Mouse (Mus musculus) regulatory T cell (primary cell): ENCODE results near the gene Abcf2.

Experiments
- in situ Hi-C: fragments of 300-600 bp; cut with MboI, MseI; formaldehyde crosslinking; loops from one replicate; pipeline ENCODE4 v1.15.1; 2025; ENCODE audit warnings: high pct_unique_total_duplicates

Abcf2 gene

DNA sequence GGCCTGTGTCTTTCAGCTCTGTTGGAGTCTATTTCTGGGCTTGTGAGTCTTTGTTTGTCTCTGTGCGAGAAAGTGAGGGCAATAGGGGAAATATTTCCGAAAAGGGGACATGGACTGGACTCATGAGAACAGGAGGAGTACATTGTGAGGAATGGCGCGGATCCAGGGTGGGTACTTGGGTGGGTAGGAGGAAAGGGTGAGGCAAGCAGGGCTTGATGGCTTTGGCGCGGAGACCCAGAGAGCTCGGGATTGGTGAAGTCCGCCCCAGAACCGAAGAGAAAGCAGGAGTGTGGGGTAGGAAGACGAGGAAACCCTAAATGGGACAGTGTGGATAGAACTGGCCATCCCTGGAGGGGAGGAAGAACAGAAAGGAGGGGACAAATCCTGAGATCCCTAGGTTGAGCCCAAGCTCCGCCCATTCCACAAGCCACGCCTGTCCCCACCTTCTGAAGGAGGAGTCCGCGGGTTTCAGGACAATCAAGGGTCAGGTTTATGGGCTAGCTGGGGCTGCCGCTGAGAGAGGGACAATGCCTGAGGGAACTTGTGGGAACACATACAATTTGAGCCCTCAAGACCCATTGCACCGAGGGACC, 25.6 kb upstream of the Abcf2 start:
- in situ Hi-C loops: no loop called here

DNA sequence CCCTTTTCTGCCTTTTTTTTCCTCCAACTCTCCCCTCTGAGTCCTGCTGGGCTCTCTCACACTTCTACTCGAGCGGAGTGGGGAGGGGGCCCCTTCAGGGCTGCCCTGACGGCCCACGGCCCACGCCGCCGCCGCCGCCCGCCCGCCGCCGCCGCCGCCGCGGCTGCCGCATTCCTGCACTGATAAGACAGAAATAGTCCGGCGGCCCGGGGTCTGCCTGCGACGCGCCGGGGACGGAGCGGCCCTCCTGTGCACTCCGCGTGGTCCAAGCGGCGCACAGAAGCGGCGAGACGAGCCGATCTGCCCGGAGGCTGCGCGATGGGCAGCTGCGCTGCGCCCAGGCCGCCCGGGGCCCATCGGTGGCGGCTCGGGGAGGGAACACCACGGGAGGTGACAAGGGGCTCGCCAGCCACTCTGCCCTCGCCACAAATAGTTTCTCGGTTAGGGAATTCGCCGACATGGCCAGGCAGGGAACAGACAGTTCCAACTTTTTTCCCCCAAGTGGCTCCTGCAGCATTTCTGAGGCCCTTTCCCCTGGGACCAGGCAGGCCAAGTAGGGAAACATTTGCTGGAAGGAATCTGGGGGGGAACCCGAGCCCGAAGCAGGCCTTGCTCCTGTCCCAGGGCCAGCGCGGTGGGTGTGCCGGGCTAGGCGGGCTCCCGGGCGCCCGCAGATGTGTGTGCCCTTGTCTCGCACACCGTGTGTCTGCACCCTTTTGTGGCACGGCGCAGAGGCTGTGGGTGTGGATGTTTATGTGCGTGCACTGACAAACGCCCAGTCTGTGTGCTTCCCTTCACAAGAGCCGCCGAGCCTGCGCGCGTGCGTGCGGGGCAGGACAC, 24.9 kb upstream of the Abcf2 start:
- in situ Hi-C loops: no loop called here

DNA sequence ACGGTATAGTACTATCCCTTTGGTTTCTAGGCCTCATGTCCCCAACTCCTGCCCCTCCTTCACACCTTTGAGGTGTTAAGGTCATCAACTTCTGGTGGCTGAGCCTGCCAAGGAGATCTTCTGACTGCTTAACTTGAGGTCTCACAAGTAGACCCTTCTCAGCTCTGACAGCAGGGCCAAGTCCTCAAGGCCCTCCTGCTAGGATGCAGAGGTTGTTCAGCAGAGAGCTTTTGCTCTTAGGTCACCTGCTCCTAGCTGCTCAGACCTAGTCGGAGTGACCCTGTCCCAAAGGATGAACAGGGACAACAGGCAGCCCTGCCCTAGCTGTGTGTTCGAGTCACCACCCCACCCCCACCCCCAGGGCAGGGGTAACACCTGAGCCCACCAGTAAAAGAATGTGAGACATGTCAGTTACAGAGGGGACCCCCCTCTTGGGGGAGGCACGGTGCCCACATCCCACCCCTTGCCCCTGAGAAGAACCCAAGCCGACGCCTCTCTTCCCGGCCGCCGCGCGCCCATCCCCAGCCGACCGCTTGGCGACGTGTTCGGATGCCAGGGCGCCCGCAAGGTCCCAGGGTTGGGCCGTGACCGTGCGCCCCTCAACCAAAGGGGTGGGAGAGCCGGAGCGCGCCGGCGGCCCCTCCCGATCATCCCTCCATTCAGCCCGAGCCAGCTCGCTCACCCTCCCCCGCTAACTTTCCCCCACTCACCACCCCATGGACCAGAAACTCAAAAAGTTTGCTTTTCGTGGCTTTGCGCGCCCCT, 24.0 kb upstream of the Abcf2 start:
- in situ Hi-C loops: no loop called here

DNA sequence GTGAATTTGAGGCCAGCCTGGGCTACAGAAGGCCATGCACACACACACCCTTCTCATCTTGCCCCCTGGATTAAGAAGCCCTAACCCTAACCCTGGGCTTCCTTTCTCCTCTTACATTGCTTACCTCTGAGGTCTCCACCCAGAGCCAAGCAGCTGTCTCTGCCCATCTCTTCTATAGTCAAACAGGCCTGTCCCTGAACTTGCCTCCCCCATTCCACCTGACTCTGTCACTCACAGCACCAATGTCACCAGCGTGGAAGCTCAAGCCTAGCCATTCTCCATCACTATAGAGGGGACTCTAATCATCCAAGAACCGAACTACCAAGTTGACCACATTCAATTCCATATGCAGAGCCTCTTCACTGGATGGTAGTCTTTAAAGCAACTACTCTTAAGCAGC, 23.0 kb upstream of the Abcf2 start:
- in situ Hi-C loops: no loop called here

DNA sequence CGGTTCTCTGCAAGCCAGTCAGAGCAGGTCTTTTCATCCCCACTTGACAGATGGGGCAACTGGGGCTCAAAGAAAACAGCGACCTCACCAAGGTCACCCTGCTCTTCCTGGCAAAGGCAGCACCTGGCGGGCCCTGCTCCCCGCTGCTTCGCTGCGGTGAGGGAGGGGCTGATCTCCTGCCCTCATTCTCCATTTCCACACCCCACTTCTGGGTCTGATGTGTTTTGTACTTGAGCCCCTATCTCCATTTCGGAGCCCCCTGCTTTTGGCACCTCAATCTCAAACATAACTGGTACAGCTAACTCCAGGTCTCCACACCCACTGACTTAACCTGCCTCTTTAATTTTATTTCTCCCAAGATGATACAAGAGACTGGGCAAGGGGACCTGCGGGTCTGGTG, 21.9 kb upstream of the Abcf2 start:
- in situ Hi-C loops: loop anchor here (25.0 kb wide), 1 partner anchor 1187 kb away; no protein-coding TSS in a partner anchor

DNA sequence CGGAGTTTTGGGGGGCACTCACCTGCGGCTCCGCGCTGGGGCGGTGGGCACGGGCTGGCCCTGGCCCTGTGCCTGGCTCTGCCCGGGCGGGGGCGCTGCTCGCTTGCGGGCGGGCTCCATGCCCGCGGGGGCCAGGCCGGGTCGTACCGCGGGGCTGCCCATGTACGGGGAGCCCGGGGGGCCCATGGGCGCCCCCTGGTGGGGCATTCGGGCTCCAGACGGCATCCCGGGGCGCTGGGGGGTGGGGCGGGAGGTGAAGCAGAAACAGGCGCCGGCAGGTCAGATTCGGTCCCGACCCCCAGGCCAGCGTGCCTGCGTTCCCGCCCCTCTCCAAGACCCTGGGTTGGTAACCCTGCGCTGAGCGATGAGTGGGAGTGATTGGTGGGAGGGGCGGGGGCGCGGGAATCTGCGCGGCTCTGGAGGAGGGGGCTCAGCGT, 21.3 kb upstream of the Abcf2 start:
- in situ Hi-C loops: loop anchor here (25.0 kb wide), 1 partner anchor 1186 kb away; no protein-coding TSS in a partner anchor

DNA sequence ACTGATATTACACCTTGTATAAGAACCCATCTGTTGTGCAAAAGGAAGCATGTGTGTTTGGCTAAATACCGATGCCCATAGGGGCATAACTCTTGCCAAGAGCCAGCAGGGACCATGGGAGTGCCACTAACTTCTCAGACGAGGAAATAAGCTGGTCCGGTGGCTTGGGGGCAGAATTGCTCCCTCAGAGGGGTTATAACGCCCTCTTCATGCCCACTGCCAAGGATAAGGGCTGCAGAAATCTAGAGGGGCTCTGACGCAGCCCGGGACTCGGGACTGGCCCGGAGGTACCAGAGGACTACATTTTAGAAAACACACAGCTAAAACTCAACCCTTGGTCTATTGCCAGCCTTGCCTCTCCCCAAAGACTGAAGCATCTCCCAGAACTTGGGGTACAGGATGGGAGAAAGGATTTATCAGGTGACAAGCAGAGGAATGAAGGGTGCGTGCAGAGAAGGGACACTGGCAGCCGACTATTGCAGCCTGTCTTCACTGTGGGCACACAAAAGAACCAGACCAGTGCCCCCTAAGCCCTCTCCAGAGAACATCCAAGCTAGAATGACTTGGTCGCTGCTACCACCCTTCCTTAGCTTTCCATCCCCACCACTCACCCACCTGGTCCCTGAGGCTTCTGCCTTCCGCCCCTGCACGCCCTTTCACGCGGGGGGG, 20.8 kb upstream of the Abcf2 start:
- in situ Hi-C loops: loop anchor here (25.0 kb wide), 1 partner anchor 1186 kb away; no protein-coding TSS in a partner anchor

DNA sequence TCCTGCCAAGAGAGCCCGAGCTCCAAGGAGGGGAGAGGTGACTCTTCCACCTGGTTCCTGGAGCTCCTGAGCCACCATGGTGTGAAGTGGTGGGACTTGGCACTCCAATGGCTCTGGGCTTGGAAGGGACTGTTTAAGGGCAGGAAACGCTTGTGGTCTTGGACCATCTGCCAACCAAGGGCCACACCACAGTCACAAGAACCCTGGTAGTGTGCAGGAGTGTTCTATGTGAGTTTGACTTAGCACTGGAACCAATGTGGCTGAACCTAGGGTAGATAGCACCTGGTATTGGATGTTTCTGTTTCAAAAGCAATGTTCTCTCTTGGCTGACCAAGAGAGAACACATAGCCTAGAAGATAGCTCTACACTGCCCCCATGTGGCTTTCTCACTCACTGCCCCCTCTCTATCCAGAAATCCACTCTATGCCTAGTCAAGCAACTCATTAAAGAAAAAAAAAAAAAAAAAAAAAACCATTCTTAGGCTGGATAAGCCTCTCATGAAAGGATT, 20.0 kb upstream of the Abcf2 start:
- in situ Hi-C loops: loop anchor here (25.0 kb wide), 1 partner anchor 1185 kb away; no protein-coding TSS in a partner anchor

DNA sequence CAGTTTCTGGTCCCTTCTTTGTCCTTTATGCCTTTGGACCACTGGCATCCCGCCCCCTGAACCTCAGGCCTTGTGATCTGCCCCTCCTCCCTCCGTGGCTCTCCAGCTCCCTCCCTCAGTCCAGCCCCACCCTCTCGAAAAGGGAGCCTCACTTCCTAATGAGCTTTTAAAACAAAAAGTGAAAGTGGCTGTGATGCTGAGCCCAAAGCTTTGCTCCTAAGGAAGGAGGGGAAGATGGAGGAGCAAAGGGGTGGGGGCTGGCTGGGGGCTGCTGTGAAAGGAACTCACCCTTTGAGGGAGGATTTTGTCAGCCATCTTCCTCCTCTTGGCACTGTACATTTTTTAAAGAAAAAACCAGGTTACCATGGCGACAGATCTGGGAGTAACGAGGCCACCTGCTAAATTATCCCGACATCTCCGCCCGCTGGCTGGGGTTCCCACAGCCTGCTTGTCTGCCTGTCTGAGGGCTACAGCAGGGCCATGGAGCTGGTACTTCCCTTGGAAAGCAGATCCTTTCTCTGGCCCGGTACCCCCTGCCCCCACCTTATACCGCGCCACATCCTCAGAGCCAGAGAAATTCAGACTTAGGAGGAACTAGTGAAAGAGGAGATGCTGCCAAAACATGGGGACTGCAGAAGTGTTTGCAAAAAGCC, 19.4 kb upstream of the Abcf2 start:
- in situ Hi-C loops: loop anchor here (25.0 kb wide), 1 partner anchor 1184 kb away; no protein-coding TSS in a partner anchor

DNA sequence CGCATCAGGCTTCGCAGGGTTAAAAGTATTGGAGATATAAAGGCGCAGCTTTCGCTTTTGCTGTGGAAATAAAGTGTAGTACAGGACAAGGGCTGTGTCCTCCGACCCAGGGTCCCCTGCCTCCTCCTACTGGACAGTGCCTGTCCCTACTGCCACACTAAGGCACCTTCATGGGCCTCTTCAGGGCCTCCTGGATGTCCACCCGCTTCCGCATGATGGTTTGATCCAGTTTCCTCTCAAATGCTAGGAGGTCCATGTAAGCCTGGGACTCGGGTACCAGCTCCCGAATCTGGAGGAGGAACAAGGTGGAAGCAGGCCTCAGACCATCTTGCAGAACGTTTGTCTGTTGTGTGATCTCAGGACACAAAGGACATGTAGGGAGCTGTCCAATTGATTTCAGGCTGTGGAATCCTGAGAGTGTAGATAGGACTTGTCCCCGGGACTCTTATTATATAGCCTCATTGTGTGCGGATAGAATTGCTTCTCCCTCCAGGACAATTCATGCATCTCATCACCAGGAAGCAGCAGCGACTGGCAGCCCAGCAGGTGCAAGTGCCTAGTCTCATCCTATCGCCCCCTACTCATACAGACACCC, 18.6 kb upstream of the Abcf2 start:
- in situ Hi-C loops: loop anchor here (25.0 kb wide), 1 partner anchor 1184 kb away; no protein-coding TSS in a partner anchor

DNA sequence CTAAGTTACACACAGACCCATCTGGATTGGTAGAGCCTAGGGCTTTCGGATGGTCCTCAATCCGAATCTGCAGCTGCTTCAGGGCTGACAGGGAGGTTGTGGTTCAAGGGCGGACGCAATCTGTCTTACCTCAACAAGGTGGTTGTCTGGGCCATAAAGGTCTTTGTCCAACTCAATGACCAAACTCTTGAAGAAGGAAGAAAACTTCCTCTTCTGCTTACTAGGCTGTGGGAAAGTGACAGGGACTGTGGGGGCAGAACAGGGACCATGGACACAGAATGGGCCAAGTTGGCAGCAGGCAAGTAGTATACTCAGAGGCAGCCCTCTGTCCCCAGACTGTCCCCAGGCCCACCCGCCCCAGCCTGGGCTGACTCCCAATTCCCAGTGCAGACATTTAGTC, 18.0 kb upstream of the Abcf2 start:
- in situ Hi-C loops: loop anchor here (25.0 kb wide), 1 partner anchor 1183 kb away; no protein-coding TSS in a partner anchor

DNA sequence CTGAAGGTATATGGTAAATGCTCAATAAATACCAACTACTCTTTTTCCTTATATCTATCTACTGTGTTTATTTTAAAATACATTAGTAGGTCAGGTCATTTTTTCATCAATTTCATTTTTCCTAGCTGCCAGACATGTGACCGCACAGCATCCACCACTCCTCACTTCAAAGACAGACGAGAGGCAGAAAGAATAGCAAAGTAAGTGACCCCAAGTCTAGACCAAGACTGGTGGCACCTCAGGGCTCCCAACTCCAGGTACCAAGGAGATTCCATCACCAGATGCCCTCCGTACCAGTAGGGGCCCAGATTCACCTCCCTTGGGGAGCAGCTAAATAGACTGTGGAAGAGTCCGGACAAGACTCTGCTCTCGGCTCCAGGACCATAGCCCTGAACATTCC, 17.1 kb upstream of the Abcf2 start:
- in situ Hi-C loops: loop anchor here (25.0 kb wide), 1 partner anchor 1182 kb away; no protein-coding TSS in a partner anchor

DNA sequence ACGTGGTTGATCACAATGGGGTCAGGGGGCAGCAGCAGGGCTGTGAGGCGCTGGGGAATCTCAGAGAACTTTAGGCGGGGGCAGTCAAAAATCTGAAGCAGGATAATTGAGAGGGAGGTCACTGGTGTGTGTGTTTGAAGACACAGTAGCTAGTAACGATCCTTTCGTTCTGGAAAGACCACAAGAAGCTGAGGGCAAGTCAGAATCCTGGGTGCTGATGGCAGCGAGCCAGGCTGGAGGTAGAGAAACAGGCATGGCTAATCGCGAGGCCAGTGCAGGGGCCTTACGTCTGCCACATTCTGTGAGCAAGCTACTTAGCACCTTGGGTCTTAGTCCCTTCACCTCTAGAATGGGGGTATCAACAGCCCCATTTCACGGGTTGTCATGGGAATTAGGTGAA, 16.7 kb upstream of the Abcf2 start:
- in situ Hi-C loops: loop anchor here (25.0 kb wide), 1 partner anchor 1182 kb away; no protein-coding TSS in a partner anchor

DNA sequence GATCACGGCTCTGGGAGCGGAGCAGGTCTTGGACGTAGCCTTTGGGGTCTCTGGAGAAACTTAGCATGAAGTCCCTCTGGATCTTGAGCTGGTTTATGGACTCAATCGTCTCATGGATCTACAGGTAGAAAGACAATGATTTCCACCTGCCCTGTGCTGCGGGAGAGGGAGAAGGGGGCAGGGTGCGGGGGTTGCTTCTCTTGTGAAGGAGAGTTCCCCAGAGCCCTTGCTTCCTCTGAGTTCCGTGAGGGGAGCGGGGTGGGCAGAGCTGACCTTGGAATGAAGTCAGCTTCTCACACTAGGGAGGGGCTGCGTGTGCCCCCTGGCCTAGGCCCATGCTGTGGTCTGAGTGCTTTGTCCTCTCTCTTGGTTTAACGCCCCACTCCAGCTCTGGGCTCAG, 16.0 kb upstream of the Abcf2 start:
- in situ Hi-C loops: loop anchor here (25.0 kb wide), 1 partner anchor 1181 kb away; no protein-coding TSS in a partner anchor

DNA sequence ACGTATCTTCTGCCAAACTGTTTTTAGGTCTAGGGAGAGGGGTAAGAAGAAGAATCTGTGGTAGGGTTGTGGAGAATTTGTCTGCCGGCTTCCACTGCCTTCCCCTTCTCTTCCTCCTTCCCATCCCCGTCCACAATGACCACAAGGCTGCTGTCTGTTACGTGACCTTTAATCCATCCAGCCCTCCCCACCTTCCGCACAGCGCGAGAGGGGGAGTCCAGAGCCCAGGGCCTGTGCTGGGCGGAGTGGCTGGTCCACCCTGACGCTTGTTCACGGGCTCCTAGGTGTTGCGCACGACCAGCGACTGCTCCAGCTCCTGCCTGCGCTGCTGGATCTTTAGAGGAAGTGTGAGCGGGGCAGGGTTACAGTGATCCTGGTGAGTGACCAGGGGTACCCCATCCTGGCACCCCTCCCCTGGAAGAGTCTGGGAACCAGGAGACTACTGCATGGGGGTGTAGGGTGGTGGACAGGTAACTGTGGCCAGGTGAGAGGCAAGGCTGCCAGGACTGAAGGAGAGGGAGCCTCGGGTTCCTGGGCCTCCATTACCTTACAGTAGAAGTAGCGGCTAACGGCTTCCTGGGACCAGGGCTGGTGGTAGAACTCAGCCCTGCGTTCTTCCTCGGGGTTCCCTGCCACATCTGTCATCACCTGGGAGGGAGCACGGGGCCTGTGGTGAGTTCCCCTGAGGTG, 15.3 kb upstream of the Abcf2 start:
- in situ Hi-C loops: loop anchor here (25.0 kb wide), 1 partner anchor 1180 kb away; no protein-coding TSS in a partner anchor

DNA sequence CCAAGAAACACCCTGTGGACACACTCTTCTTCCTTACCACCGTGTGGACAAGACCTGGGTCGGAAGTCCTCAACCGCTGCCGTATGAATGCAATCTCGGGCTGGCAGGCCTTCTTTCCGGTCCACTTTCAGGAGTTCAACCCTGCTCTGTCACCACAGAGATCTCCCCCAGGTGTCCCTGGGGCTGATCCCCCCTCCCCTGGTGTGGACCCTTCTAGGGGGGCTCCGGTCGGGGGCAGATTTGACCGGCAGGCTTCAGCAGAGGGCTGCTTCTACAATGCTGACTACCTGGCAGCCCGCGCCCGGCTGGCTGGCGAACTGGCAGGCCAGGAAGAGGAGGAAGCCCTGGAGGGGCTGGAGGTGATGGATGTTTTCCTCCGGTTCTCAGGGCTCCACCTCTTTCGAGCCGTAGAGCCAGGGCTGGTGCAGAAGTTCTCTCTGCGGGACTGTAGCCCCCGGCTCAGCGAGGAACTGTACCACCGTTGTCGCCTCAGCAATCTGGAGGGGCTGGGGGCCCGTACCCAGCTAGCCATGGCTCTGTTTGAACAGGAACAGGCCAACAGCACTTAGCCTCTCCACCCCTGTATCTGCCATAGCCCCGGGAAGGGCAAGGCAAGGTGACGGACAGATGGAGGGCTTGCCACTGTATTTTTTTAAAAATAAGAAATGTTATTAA, 14.7 kb upstream of the Abcf2 start:
- in situ Hi-C loops: loop anchor here (25.0 kb wide), 1 partner anchor 1180 kb away; no protein-coding TSS in a partner anchor

DNA sequence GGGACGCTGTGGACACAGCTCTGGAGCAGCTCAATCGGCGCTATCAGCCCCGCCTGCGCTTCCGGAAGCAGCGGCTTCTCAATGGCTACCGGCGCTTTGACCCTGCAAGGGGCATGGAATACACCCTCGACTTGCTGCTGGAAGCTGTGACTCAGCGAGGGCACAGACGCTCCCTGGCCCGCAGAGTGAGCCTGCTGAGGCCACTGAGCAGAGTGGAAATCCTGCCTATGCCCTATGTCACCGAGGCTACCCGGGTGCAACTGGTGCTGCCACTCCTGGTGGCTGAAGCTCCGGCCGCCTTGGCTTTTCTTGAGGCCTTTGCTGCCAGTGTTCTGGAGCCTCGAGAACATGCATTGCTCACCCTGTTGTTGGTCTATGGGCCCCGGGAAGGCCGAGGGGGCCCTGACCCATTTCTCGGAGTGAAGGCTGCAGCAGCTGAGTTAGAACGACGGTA, 14.0 kb upstream of the Abcf2 start:
- in situ Hi-C loops: loop anchor here (25.0 kb wide), 1 partner anchor 1179 kb away; no protein-coding TSS in a partner anchor
